Mouse (Mus musculus) heart, embryonic 14.5 days (tissue): ENCODE results near the gene Sort1. TPM values are rescaled to one million over a fixed set of nuclear protein-coding genes. Genes with fewer than 3 reads are reported as not detected.

Experiments used
- ATAC-seq: fragments of 200-750 bp; cut with Nextera tagmentation; 2 replicates; pipeline ENCODE4 v1.8.0; 2017; ENCODE audit warnings: low read depth, moderate TSS enrichment; ENCODE audit not compliant: insufficient number of reproducible peaks, insufficient read depth, low FRiP score
- H3K27ac ChIP-seq, 2 experiments: fragments of 200-500 bp in 1 of 2; fragments of 300-500 bp in 1 of 2; sonication (generic) in 1 of 2; replicated peaks in 1 of 2; 2 replicates each; pipeline ENCODE4 v1.5.1; 2012 to 2014; ENCODE audit warnings: low read depth in 2 of 2, low read length in 2 of 2, control low read depth in 1 of 2, mild to moderate bottlenecking in 1 of 2, mixed read lengths in 1 of 2; ENCODE audit not compliant: control insufficient read depth in 1 of 2, insufficient read depth in 1 of 2
- H3K27me3 ChIP-seq: fragments of 300-500 bp; sonication (generic); 2 replicates; pipeline ENCODE4 v1.6.1; 2014; ENCODE audit warnings: mild to moderate bottlenecking, low read length, control low read depth; ENCODE audit not compliant: control insufficient read depth, insufficient read depth
- H3K36me3 ChIP-seq: fragments of 300-500 bp; sonication (generic); 2 replicates; pipeline ENCODE4 v1.6.1; 2014; ENCODE audit warnings: mild to moderate bottlenecking, control low read depth, low read length, mixed read lengths; ENCODE audit not compliant: control insufficient read depth, insufficient read depth
- H3K4me1 ChIP-seq, 2 experiments: fragments of 200-500 bp in 1 of 2; fragments of 300-500 bp in 1 of 2; sonication (generic) in 1 of 2; 2 replicates each; pipeline ENCODE4 v1.6.1; 2012 to 2014; ENCODE audit warnings: low read length in 2 of 2, control low read depth in 1 of 2, mixed read lengths in 1 of 2; ENCODE audit not compliant: control insufficient read depth in 2 of 2, insufficient read depth in 2 of 2
- H3K4me2 ChIP-seq: fragments of 300-500 bp; sonication (generic); 2 replicates; pipeline ENCODE4 v1.6.1; 2014; ENCODE audit warnings: mild to moderate bottlenecking, low read length
- H3K4me3 ChIP-seq, 2 experiments: fragments of 200-500 bp in 1 of 2; fragments of 300-500 bp in 1 of 2; sonication (generic) in 1 of 2; 2 replicates each; pipeline ENCODE4 v1.5.1; 2012 to 2014; ENCODE audit warnings: low read length in 2 of 2, mild to moderate bottlenecking in 2 of 2, control low read depth in 1 of 2, low read depth in 1 of 2, moderate library complexity in 1 of 2; ENCODE audit not compliant: control insufficient read depth in 1 of 2, insufficient read depth in 1 of 2
- H3K9ac ChIP-seq: fragments of 300-500 bp; sonication (generic); 2 replicates; pipeline ENCODE4 v1.6.1; 2014; ENCODE audit warnings: mild to moderate bottlenecking, low read length
- H3K9me3 ChIP-seq: fragments of 300-500 bp; sonication (generic); 2 replicates; pipeline ENCODE4 v1.6.1; 2016; ENCODE audit warnings: low read length, control low read depth; ENCODE audit not compliant: control insufficient read depth
- WGBS: fragments of 180-500 bp; shearing (Covaris S2); extraction: QIAGEN DNeasy Blood & Tissue Kit; methylation state at CpG from one replicate; pipeline ENCODE4 v1.1.7; 2014; 5-methylcytosine and 5-hydroxymethylcytosine counted together
- polyA plus RNA-seq: library from polyadenylated mRNA; unstranded; fragments of >200 nt; fragmentation: Nextera tagmentation; extraction: Ambion mirVana; gene quantifications from 2 replicates; pipeline ENCODE4 v1.2.1, GENCODE M21; 2014

The Sort1 gene
- polyA plus RNA-seq, 1 experiment from 2014 or later, result 21.4 TPM

GRCm38 (mm10) chr3:108322962-108323361, 39.1 kb downstream of the Sort1 start:
- H3K27ac ChIP-seq, result no peak overlapping the region
- no peak overlapping the region for H3K4me3 ChIP-seq
- no peak for ATAC-seq
- H3K4me1 ChIP-seq, result peaks cover 7 to 26% of the 10 kb centered on the region in 2 experiments
- no peaks in the 10 kb centered on the region for H3K9me3 ChIP-seq
- H3K4me2 ChIP-seq, result no peak overlapping the region
- 73% methylated on average over 3 of the region's 3 CpGs for WGBS
- H3K27me3 ChIP-seq, result no peaks in the 10 kb centered on the region
- no peak overlapping the region for H3K9ac ChIP-seq
- H3K36me3 ChIP-seq, result peaks cover 23% of the 10 kb centered on the region

- Histone ChIP-seq H3K27ac (no peak overlapping the region), H3K9me3 (no peaks in the 10 kb centered on the region), H3K4me1 (peaks cover 10 to 30% of the 10 kb centered on the region in 2 experiments), H3K36me3 (peaks cover 23% of the 10 kb centered on the region), H3K4me2 (no peak overlapping the region), H3K4me3 (no peak overlapping the region), H3K9ac (no peak overlapping the region), H3K27me3 (no peaks in the 10 kb centered on the region)
- ATAC-seq, result no peak
- 87% methylated on average over 4 of the region's 4 CpGs for WGBS
Measured at GRCm38 (mm10) chr3:108324837-108325236, 41.0 kb downstream of the Sort1 start.

GRCm38 (mm10) chr3:108325521-108325920, 41.6 kb downstream of the Sort1 start:
- H3K4me2 ChIP-seq, result no peak overlapping the region
- peaks cover 27% of the 10 kb centered on the region for H3K36me3 ChIP-seq
- ATAC-seq, result no peak
- no peaks in the 10 kb centered on the region for H3K27me3 ChIP-seq
- peaks cover 8 to 28% of the 10 kb centered on the region in 2 experiments for H3K4me1 ChIP-seq
- 93% methylated on average over 9 of the region's 9 CpGs for WGBS
- no peaks in the 10 kb centered on the region for H3K9me3 ChIP-seq
- no peak overlapping the region for H3K4me3 ChIP-seq
- H3K9ac ChIP-seq, result no peak overlapping the region
- H3K27ac ChIP-seq, result no peak overlapping the region

- Histone ChIP-seq H3K27me3 (no peaks in the 10 kb centered on the region), H3K4me3 (no peak overlapping the region), H3K4me1 (peaks cover 5 to 26% of the 10 kb centered on the region in 2 experiments; a peak in 3 of 4 replicates), H3K9ac (no peak overlapping the region), H3K4me2 (no peak overlapping the region), H3K27ac (no peak overlapping the region), H3K9me3 (no peaks in the 10 kb centered on the region), H3K36me3 (peaks cover 40% of the 10 kb centered on the region)
- 68% methylated on average over 8 of the region's 8 CpGs for WGBS
- no peak for ATAC-seq
Measured at GRCm38 (mm10) chr3:108327275-108327674, 43.4 kb downstream of the Sort1 start.

GRCm38 (mm10) chr3:108327916-108328315, 44.0 kb downstream of the Sort1 start:
- Histone ChIP-seq H3K27ac (peak overlapping the region; percentile 81 to 82), H3K4me1 (peaks cover 5 to 26% of the 10 kb centered on the region in 2 experiments; a peak in 3 of 4 replicates), H3K4me2 (peak overlapping the region; percentile 15), H3K9ac (peak overlapping the region; percentile 25; the same call in 1 of the 2 replicates), H3K4me3 (no peak overlapping the region), H3K27me3 (no peaks in the 10 kb centered on the region), H3K9me3 (no peaks in the 10 kb centered on the region), H3K36me3 (peaks cover 42% of the 10 kb centered on the region)
- 67% methylated on average over 3 of the region's 3 CpGs for WGBS
- peak; percentile 45; the same call in 1 of the 2 replicates for ATAC-seq

- H3K4me1 ChIP-seq, result peaks cover 5 to 25% of the 10 kb centered on the region in 2 experiments; a peak in 3 of 4 replicates
- H3K27me3 ChIP-seq, result no peaks in the 10 kb centered on the region
- peak overlapping the region; percentile 15 for H3K4me2 ChIP-seq
- H3K9me3 ChIP-seq, result no peaks in the 10 kb centered on the region
- peak overlapping the region; percentile 25 for H3K9ac ChIP-seq
- H3K36me3 ChIP-seq, result peaks cover 46% of the 10 kb centered on the region
- peak overlapping the region; percentile 81 to 82 for H3K27ac ChIP-seq
- ATAC-seq, result peak; percentile 47
- 36% methylated on average over 9 of the region's 9 CpGs for WGBS
- H3K4me3 ChIP-seq, result no peak overlapping the region
Measured at GRCm38 (mm10) chr3:108328441-108328841, 44.6 kb downstream of the Sort1 start.

- peaks cover 59% of the 10 kb centered on the region for H3K36me3 ChIP-seq
- 88% methylated on average over 6 of the region's 6 CpGs for WGBS
- no peak overlapping the region for H3K4me3 ChIP-seq
- no peak overlapping the region for H3K4me2 ChIP-seq
- ATAC-seq, result no peak
- H3K4me1 ChIP-seq, result peaks cover 5 to 17% of the 10 kb centered on the region in 2 experiments; a peak in 3 of 4 replicates
- no peak overlapping the region for H3K27ac ChIP-seq
- no peak overlapping the region for H3K9ac ChIP-seq
- H3K27me3 ChIP-seq, result no peaks in the 10 kb centered on the region
- H3K9me3 ChIP-seq, result no peaks in the 10 kb centered on the region
Measured at GRCm38 (mm10) chr3:108330812-108331211, 46.9 kb downstream of the Sort1 start.

GRCm38 (mm10) chr3:108336878-108337277, 53.0 kb downstream of the Sort1 start:
- no peak overlapping the region for H3K9ac ChIP-seq
- no peak overlapping the region for H3K4me2 ChIP-seq
- no peaks in the 10 kb centered on the region for H3K27me3 ChIP-seq
- no peaks in the 10 kb centered on the region for H3K9me3 ChIP-seq
- ATAC-seq, result no peak
- 93% methylated on average over 5 of the region's 5 CpGs for WGBS
- no peak overlapping the region for H3K4me3 ChIP-seq
- H3K4me1 ChIP-seq, result no peaks in the 10 kb centered on the region
- no peak overlapping the region for H3K27ac ChIP-seq
- peaks cover 88% of the 10 kb centered on the region for H3K36me3 ChIP-seq
